Comparison of ENCODE assay signal across 8 mouse cellular contexts in the genomic region with DNA sequence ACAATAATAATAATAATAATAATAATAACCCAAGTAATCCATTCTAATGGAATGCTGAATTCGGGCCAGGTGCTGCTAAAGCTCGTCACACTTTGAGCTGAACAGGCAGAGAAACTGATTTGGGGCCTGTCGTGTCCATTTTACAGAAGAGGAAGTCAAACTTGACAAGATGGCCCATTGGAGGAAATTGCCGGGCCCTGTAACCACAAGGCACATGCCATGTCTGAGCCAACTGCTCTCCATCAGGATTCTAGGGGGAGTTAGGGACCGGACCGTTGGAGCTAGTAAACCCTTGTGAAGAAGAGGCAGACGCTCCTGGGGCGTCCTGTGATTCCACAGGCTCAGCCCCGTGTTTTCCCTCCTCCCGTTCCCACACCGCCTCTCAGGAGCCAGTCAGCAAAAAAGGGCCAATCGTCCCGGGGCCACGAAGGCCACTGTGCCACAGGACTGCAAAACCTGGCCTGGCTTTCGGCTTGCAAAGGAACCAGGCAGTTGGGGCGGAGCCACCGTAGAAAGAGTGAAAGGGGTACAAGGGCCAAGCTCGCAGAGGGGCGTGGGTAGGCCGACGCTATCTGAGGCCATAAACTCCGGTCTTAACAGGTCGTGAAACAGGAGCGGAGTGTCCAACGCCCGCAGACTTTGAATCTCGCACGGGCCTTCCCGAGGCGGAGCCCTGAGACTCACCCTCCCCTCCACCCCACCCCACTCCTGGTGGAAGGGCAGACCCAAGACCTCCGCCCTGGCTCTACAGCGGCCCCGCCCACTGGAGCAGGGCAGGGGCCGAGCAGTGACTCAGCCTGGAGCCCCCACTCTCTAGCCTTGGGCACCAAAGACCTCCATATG. TPM values are rescaled to one million over a fixed set of nuclear protein-coding genes. Genes with fewer than 3 reads are reported as not detected.
A peak's percentile ranks its signal among the peaks of the same experiment; 100 is the strongest.
DNase-seq lines count a peak whose midpoint lies in the region; ATAC-seq and TF ChIP-seq lines count a peak whose summit lies in the region.

No protein-coding gene starts in this region.

- no peaks in the 10 kb centered on the region for H3K9me3 ChIP-seq in ES-Bruce4 (replicated peaks; ENCODE audit: control insufficient read depth, insufficient read depth, low read length, poor library complexity, severe bottlenecking)
- no peaks in the 10 kb centered on the region for H3K9me3 ChIP-seq in forebrain, embryonic 13.5 days (replicated peaks)
- H3K9me3 ChIP-seq in hindbrain, postnatal 0 days (ENCODE audit: low read length): no peaks in the 10 kb centered on the region
- H3K9me3 ChIP-seq in liver, embryonic 13.5 days (replicated peaks): no peaks in the 10 kb centered on the region

- no peaks in the 10 kb centered on the region for H3K36me3 ChIP-seq in ES-Bruce4 (ENCODE audit: control insufficient read depth, insufficient read depth, low read length, poor library complexity, severe bottlenecking)
- H3K36me3 ChIP-seq in forebrain, embryonic 13.5 days (ENCODE audit: poor library complexity, severe bottlenecking): no peaks in the 10 kb centered on the region
- H3K36me3 ChIP-seq in hindbrain, postnatal 0 days (ENCODE audit: insufficient read depth, low read length): no peaks in the 10 kb centered on the region
- H3K36me3 ChIP-seq in liver, embryonic 13.5 days: 0 out of 2 replicates have a peak, but pooled peaks cover 6% of the 10 kb centered on the region

- no peaks in the 10 kb centered on the region for H3K27me3 ChIP-seq in ES-Bruce4 (ENCODE audit: control insufficient read depth, insufficient read depth, low read length, poor library complexity, severe bottlenecking)
- H3K27me3 ChIP-seq in forebrain, embryonic 13.5 days: peaks cover 66% of the 10 kb centered on the region
- peaks cover 22% of the 10 kb centered on the region for H3K27me3 ChIP-seq in hindbrain, postnatal 0 days (ENCODE audit: insufficient read depth, low read length)
- peaks cover 63% of the 10 kb centered on the region for H3K27me3 ChIP-seq in liver, embryonic 13.5 days

- H3K9ac ChIP-seq in ES-Bruce4 (ENCODE audit: low read depth, poor library complexity, severe bottlenecking): peak overlapping the region; percentile 59
- H3K9ac ChIP-seq in forebrain, embryonic 13.5 days: peak overlapping the region; percentile 39; the same call in 1 of the 2 replicates
- no peak overlapping the region for H3K9ac ChIP-seq in hindbrain, postnatal 0 days (replicated peaks; ENCODE audit: low read length)
- H3K9ac ChIP-seq in liver, embryonic 13.5 days: peak overlapping the region; percentile 51

- no peak; the same call in 1 of the 2 replicates for ATAC-seq in forebrain, embryonic 13.5 days
- peak; percentile 70 for ATAC-seq in hindbrain, postnatal 0 days
- peak; percentile 70 for ATAC-seq in liver, embryonic 13.5 days (ENCODE audit: low read depth)
- ATAC-seq in monocyte, adult 5-6 weeks (replicated peaks; ENCODE audit: insufficient number of reproducible peaks, low FRiP score, low TSS enrichment, poor library complexity, severe bottlenecking): peak; percentile 62

- WGBS in forebrain, embryonic 13.5 days: 4% methylated on average over 34 of the region's 34 CpGs
- WGBS in hindbrain, postnatal 0 days: 8% methylated on average over 34 of the region's 34 CpGs
- WGBS in liver, embryonic 13.5 days (ENCODE audit: insufficient replicate concordance): 1% methylated on average over 34 of the region's 34 CpGs

- TF ChIP-seq EP300 in ES-Bruce4 (IDR thresholded peaks at IDR 0.05; ENCODE audit: insufficient read depth, low read depth, low read length): no peak

- H3K4me1 ChIP-seq in ES-Bruce4 (ENCODE audit: control insufficient read depth, insufficient read depth, low read length): peaks cover 8% of the 10 kb centered on the region
- H3K4me1 ChIP-seq in forebrain, embryonic 13.5 days: peaks cover 20% of the 10 kb centered on the region
- H3K4me1 ChIP-seq in hindbrain, postnatal 0 days (ENCODE audit: insufficient read depth, low read length): no peaks in the 10 kb centered on the region
- H3K4me1 ChIP-seq in liver, embryonic 13.5 days (replicated peaks): peaks cover 11% of the 10 kb centered on the region

- TF ChIP-seq CTCF in ES-Bruce4 (IDR thresholded peaks at IDR 0.05; ENCODE audit: low read depth, low read length): no peak
- TF ChIP-seq CTCF in hindbrain, postnatal 0 days (IDR thresholded peaks at IDR 0.05; ENCODE audit: low read depth): no peak

- peak overlapping the region; percentile 52 for H3K4me2 ChIP-seq in forebrain, embryonic 13.5 days
- H3K4me2 ChIP-seq in hindbrain, postnatal 0 days (ENCODE audit: low read depth, low read length): peak overlapping the region; percentile 46
- peak overlapping the region; percentile 58 for H3K4me2 ChIP-seq in liver, embryonic 13.5 days

- peak; percentile 93 for DNase-seq in ZHBTc4 (ENCODE audit: low read depth, low spot score)
- DNase-seq in hindbrain, postnatal 0 days (ENCODE audit: low spot score): peak; percentile 36
- no peak for DNase-seq in liver, embryonic 13.5 days
- DNase-seq in left cerebral cortex, postnatal 14 days (ENCODE audit: low spot score in 2 of 2): no peak
- DNase-seq in frontal cortex, postnatal 10 days (ENCODE audit: low spot score in 2 of 2): no peak

- intact Hi-C loops in left cerebral cortex, postnatal 14 days (cut with DNase I): no loop called here

- H3K27ac ChIP-seq in ES-Bruce4 (ENCODE audit: insufficient read depth, low read length): no peak overlapping the region
- H3K27ac ChIP-seq in forebrain, embryonic 13.5 days: no peak overlapping the region
- no peak overlapping the region for H3K27ac ChIP-seq in hindbrain, postnatal 0 days
- H3K27ac ChIP-seq in liver, embryonic 13.5 days: peak overlapping the region; percentile 55

- H3K4me3 ChIP-seq in ES-Bruce4 (ENCODE audit: low read depth, low read length): peak overlapping the region; percentile 48
- peak overlapping the region; percentile 21 for H3K4me3 ChIP-seq in forebrain, embryonic 13.5 days
- H3K4me3 ChIP-seq in hindbrain, postnatal 0 days (ENCODE audit: low read length): peak overlapping the region; percentile 23
- peak overlapping the region; percentile 50 for H3K4me3 ChIP-seq in liver, embryonic 13.5 days (replicated peaks)

- no peak for TF ChIP-seq POLR2A in ES-Bruce4 (IDR thresholded peaks at IDR 0.05; ENCODE audit: insufficient read depth, low read length)

RNA-seq across cellular contexts. Expression of a gene that starts 1.4 kb away (rescaled TPM):
- polyA plus RNA-seq in ES-Bruce4 (2011; ENCODE audit: insufficient read depth, insufficient read length, low read depth, missing spikeins): 306 and 318 TPM in 2 replicates
- 1.7 and 2.6 TPM in 2 replicates for polyA plus RNA-seq in forebrain, embryonic 13.5 days (2015; fragmentation: Nextera tagmentation; extraction: Ambion mirVana)
- 2.6 and 4.1 TPM in 2 replicates for total RNA-seq in hindbrain, postnatal 0 days (2014; rRNA removed)
- polyA plus RNA-seq in hindbrain, postnatal 0 days (2015; fragmentation: Nextera tagmentation; extraction: Ambion mirVana): 5.4 and 6.2 TPM in 2 replicates
- polyA plus RNA-seq in liver, embryonic 13.5 days (2015; fragmentation: Nextera tagmentation; extraction: Ambion mirVana): 89.5 and 107 TPM in 2 replicates
- 0.19 to 0.68 TPM in 2 of 3 replicates, not detected in the other for total RNA-seq in monocyte, adult 5-6 weeks (2017)
- not detected for total RNA-seq in left cerebral cortex, postnatal 14 days (2021)

RNA-seq across cellular contexts. Expression of a gene that starts 25.1 kb away (rescaled TPM):
- 334 and 349 TPM in 2 replicates for polyA plus RNA-seq in ES-Bruce4 (2011; ENCODE audit: insufficient read depth, insufficient read length, low read depth, missing spikeins)
- polyA plus RNA-seq in forebrain, embryonic 13.5 days (2015; fragmentation: Nextera tagmentation; extraction: Ambion mirVana): 2.4 and 6.3 TPM in 2 replicates
- 3.4 and 5.0 TPM in 2 replicates for total RNA-seq in hindbrain, postnatal 0 days (2014; rRNA removed)
- polyA plus RNA-seq in hindbrain, postnatal 0 days (2015; fragmentation: Nextera tagmentation; extraction: Ambion mirVana): 12.6 and 13.6 TPM in 2 replicates
- polyA plus RNA-seq in liver, embryonic 13.5 days (2015; fragmentation: Nextera tagmentation; extraction: Ambion mirVana): 81.8 and 85.0 TPM in 2 replicates
- 1.1 to 4.4 TPM (median 3.5 TPM) in 3 replicates for total RNA-seq in monocyte, adult 5-6 weeks (2017)
- under 1 TPM; 0.24 to 0.85 TPM for total RNA-seq in left cerebral cortex, postnatal 14 days (2021)

RNA-seq across cellular contexts. Expression of a gene that starts 48.8 kb away (rescaled TPM):
- not detected in 2 replicates for polyA plus RNA-seq in ES-Bruce4 (2011; ENCODE audit: insufficient read depth, insufficient read length, low read depth, missing spikeins)
- not detected in 2 replicates for polyA plus RNA-seq in forebrain, embryonic 13.5 days (2015; fragmentation: Nextera tagmentation; extraction: Ambion mirVana)
- not detected in 2 replicates for total RNA-seq in hindbrain, postnatal 0 days (2014; rRNA removed)
- polyA plus RNA-seq in hindbrain, postnatal 0 days (2015; fragmentation: Nextera tagmentation; extraction: Ambion mirVana): not detected in 2 replicates
- 0.03 TPM in 1 of 2 replicates, not detected in the other for polyA plus RNA-seq in liver, embryonic 13.5 days (2015; fragmentation: Nextera tagmentation; extraction: Ambion mirVana)
- total RNA-seq in monocyte, adult 5-6 weeks (2017): not detected in 3 replicates
- not detected for total RNA-seq in left cerebral cortex, postnatal 14 days (2021)

Comparison
In these comparisons a context has a peak if more than half of its experiments do, and no peak if none do; other contexts are left out.
1. DNase-seq: peak in ZHBTc4 (single experiment) and hindbrain, postnatal 0 days (single experiment); none in liver, embryonic 13.5 days (single experiment), left cerebral cortex, postnatal 14 days (0 of 2) and frontal cortex, postnatal 10 days (0 of 2).
2. RNA of a gene that starts 1.4 kb away (polyA plus RNA-seq): 306 to 318 TPM in ES-Bruce4 and 89.5 to 107 TPM in liver, embryonic 13.5 days; 5.4 to 6.2 TPM in hindbrain, postnatal 0 days and 1.7 to 2.6 TPM in forebrain, embryonic 13.5 days; every median in the first group is over 10 times any median in the second.
3. Peak in every context shown above with its lines, with median percentiles within 50 percentile points of each other: H3K4me3 ChIP-seq and H3K4me2 ChIP-seq.